Mouse (Mus musculus): ENCODE measurements around the gene Gm10024.
"Not testable (repeated sequence)": the region's sequence is repeated elsewhere in the genome, so short reads cannot be mapped to it uniquely, and the experiment has no call there.

Gene Gm10024

GRCm38 (mm10) chr10:77729241-77729640, 18.0 kb downstream of the Gm10024 start:
- DNase-seq (ENCODE audit: low read depth, low spot score), result peak; percentile 35

- DNase-seq (ENCODE audit: low read depth, low spot score), result no peak
Measured at GRCm38 (mm10) chr10:77735928-77736327, 24.7 kb downstream of the Gm10024 start.

- DNase-seq (ENCODE audit: low read depth, low spot score), result no peak
Measured at GRCm38 (mm10) chr10:77738929-77739328, 27.7 kb downstream of the Gm10024 start.

- not testable (repeated sequence) for DNase-seq (ENCODE audit: low read depth, low spot score)
Measured at GRCm38 (mm10) chr10:77741924-77742688, 30.8 kb downstream of the Gm10024 start, which contains the start of gene Gm18596. TSS of gene Gm18596 (minus strand) at chr10:77742638.

GRCm38 (mm10) chr10:77750686-77751085, 39.4 kb downstream of the Gm10024 start:
- DNase-seq (ENCODE audit: low read depth, low spot score), result not testable (repeated sequence)

- DNase-seq (ENCODE audit: low read depth, low spot score), result not testable (repeated sequence)
Measured at GRCm38 (mm10) chr10:77751254-77751653, 40.0 kb downstream of the Gm10024 start, which contains the start of gene Gm9736. TSS of gene Gm9736 (minus strand) at chr10:77751354.

GRCm38 (mm10) chr10:77752312-77752711, 41.1 kb downstream of the Gm10024 start:
- DNase-seq (ENCODE audit: low read depth, low spot score), result peak; percentile 7

GRCm38 (mm10) chr10:77753448-77753847, 42.2 kb downstream of the Gm10024 start:
- peak; percentile 6 for DNase-seq (ENCODE audit: low read depth, low spot score)

GRCm38 (mm10) chr10:77759582-77759981, 48.3 kb downstream of the Gm10024 start, which contains the start of gene Gm3233:
TSS of gene Gm3233 (minus strand) at chr10:77759682.
- not testable (repeated sequence) for DNase-seq (ENCODE audit: low read depth, low spot score)
